Mouse (Mus musculus) midbrain, embryonic 11.5 days (tissue): ENCODE data around the gene St6galnac1. TPM values are rescaled to one million over a fixed set of nuclear protein-coding genes. Genes with fewer than 3 reads are reported as not detected.
"Not testable (repeated sequence)": the region's sequence is repeated elsewhere in the genome, so short reads cannot be mapped to it uniquely, and the experiment has no call there.

Experiments used
- ATAC-seq: fragments of 200-750 bp; cut with Nextera tagmentation; 2 replicates; pipeline ENCODE4 v1.8.0; 2017; ENCODE audit warnings: moderate TSS enrichment, moderate library complexity; ENCODE audit not compliant: low FRiP score
- DNase-seq: peaks from one replicate; pipeline ENCODE4 v3.0.0; 2015; ENCODE audit warnings: low spot score; ENCODE audit errors: missing footprints
- H3K27ac ChIP-seq: fragments of 300-500 bp; sonication (generic); 2 replicates; pipeline ENCODE4 v1.5.1; 2014; ENCODE audit warnings: low read depth, low read length
- H3K27me3 ChIP-seq: fragments of 300-500 bp; sonication (generic); 2 replicates; pipeline ENCODE4 v1.6.1; 2014; ENCODE audit warnings: mild to moderate bottlenecking, low read length, moderate library complexity, mixed read lengths; ENCODE audit not compliant: control insufficient read depth, insufficient read depth
- H3K36me3 ChIP-seq: fragments of 300-500 bp; sonication (generic); 2 replicates; pipeline ENCODE4 v1.6.1; 2014; ENCODE audit warnings: mild to moderate bottlenecking, low read length, moderate library complexity, mixed read lengths; ENCODE audit not compliant: control insufficient read depth, insufficient read depth
- H3K4me1 ChIP-seq: fragments of 300-500 bp; sonication (generic); 2 replicates; pipeline ENCODE4 v1.6.1; 2014; ENCODE audit warnings: low read length; ENCODE audit not compliant: control insufficient read depth, insufficient read depth
- H3K4me2 ChIP-seq: fragments of 300-500 bp; sonication (generic); 2 replicates; pipeline ENCODE4 v1.6.1; 2014; ENCODE audit warnings: mild to moderate bottlenecking, moderate library complexity
- H3K4me3 ChIP-seq: fragments of 300-500 bp; sonication (generic); 2 replicates; pipeline ENCODE4 v1.5.1; 2014; ENCODE audit warnings: low read depth, low read length
- H3K9ac ChIP-seq: fragments of 300-500 bp; sonication (generic); 2 replicates; pipeline ENCODE4 v1.6.1; 2014; ENCODE audit warnings: low read length
- H3K9me3 ChIP-seq: fragments of 300-500 bp; sonication (generic); 2 replicates; pipeline ENCODE4 v1.6.1; 2016; ENCODE audit warnings: low read length; ENCODE audit not compliant: control insufficient read depth
- WGBS: fragments of 180-500 bp; shearing (Covaris S2); extraction: QIAGEN DNeasy Blood & Tissue Kit; methylation state at CpG from one replicate; pipeline ENCODE4 v1.1.7; 2014; 5-methylcytosine and 5-hydroxymethylcytosine counted together
- polyA plus RNA-seq: library from polyadenylated mRNA; unstranded; fragments of >200 nt; fragmentation: Nextera tagmentation; extraction: Ambion mirVana; gene quantifications from 2 replicates; pipeline ENCODE4 v1.2.1, GENCODE M21; 2014

The St6galnac1 gene
- polyA plus RNA-seq = not detected in 2 replicates

DNA sequence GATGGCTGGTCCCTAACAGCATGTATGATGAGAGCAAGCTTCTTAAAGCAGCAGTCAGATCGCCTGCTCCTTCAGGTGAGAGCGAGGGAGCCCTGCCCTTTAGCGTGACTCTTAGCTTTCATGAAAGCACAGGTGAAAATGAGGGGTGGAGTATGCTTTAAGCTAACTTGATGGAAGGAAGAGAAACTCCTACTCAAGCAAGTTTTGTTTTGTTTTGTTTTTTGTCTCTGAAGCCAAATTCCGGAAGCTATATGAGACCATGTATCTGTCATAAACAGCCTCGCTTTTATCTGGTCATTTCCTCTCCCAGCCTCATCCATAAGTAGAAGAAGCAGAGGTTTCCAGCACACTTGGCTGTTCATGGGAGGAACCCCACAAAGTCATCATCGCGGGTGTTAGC is at the start of gene St6galnac1:
St6galnac1 (minus strand) TSS at position 101 of the 400 bp plus-strand sequence.
- Histone ChIP-seq H3K4me1 (no peaks in the 10 kb centered on the region), H3K4me2 (no peak within 1 kb of the TSS), H3K27ac (no peak within 1 kb of the TSS), H3K36me3 (no peaks in the 10 kb centered on the region), H3K4me3 (no peak within 1 kb of the TSS), H3K9ac (no peak within 1 kb of the TSS), H3K27me3 (no peaks in the 10 kb centered on the region), H3K9me3 (no peaks in the 10 kb centered on the region)
- 92% methylated on average over 7 of the region's 7 CpGs for WGBS
- no peak for ATAC-seq
- DNase-seq = no peak

DNA sequence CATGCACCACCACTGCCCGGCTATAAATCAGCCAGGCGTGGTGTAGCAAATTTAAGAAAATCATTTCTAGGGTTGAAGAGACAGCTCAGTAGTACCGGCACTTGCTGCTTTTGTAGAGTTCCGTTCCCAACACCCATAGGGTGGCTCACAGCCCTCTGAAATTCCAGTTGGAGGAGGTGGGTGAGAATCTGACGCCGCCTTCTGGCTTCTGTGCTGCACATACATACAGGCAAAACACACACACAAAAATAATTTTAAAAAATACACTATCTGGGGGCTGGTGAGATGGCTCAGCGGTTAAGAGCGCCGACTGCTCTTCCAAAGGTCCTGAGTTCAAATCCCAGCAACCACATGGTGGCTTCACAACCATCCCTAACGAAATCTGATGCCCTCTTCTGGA is 48.6 kb upstream of the St6galnac1 start:
- not testable (repeated sequence) for ATAC-seq, H3K4me2 ChIP-seq

DNA sequence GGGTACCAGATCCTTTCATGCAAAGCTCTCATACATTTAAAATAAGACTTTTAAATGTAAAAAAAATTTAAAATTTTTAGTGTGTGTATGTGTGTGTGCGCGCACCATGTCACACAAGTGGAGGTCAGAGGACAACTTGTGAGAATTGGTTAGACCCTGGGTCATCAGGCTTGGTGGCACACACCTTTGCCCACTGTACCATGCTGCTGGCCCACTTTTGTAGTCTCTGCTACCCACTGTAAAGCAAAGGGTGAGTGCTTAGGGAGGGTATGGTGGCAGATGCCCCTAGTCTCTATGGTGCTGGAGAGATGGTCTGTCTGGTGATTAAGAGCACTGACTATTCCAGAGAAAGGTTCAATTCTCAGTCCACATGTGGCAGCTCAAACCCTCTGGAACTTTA is 47.9 kb upstream of the St6galnac1 start:
- no peaks in the 10 kb centered on the region for H3K36me3 ChIP-seq
- ATAC-seq (no peak), DNase-seq (no peak)
- no peak overlapping the region for H3K4me3 ChIP-seq
- H3K27me3 ChIP-seq = no peaks in the 10 kb centered on the region
- no peak overlapping the region for H3K9ac ChIP-seq
- no peaks in the 10 kb centered on the region for H3K9me3 ChIP-seq
- H3K4me1 ChIP-seq = peaks cover 35% of the 10 kb centered on the region
- H3K27ac ChIP-seq = no peak overlapping the region
- no peak overlapping the region for H3K4me2 ChIP-seq
- WGBS = 93% methylated on average over 2 of the region's 2 CpGs

More for the DNA sequence above, 48.6 kb upstream of the St6galnac1 start:
- 97% methylated on average over 9 of the region's 10 CpGs for WGBS
- DNase-seq, H3K36me3 ChIP-seq, H3K27me3 ChIP-seq, H3K9ac ChIP-seq, H3K4me3 ChIP-seq, H3K27ac ChIP-seq, H3K9me3 ChIP-seq: not testable (repeated sequence)
- peaks cover 35% of the 10 kb centered on the region for H3K4me1 ChIP-seq

DNA sequence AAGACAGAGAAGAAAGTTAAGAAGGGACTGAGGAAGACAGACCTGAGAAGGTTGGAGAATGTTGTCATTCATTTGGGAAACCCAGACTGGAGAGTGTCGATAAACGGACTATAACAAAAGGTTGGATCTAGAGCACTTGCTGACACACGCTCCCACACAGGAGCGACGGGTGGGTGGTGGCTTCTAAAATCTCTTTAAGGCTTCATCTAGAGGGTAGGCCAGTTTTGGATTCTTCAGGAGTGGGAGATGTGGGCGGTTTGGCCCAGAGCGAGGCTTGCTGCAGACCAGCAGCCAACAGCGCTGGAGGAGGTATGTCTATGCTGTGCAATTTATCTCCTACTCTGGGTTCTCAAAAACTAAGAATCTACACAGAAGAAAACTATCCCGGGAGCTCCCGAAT is 47.3 kb upstream of the St6galnac1 start:
- H3K36me3 ChIP-seq = no peaks in the 10 kb centered on the region
- 85% methylated on average over 10 of the region's 10 CpGs for WGBS
- no peak for DNase-seq
- peaks cover 34% of the 10 kb centered on the region for H3K4me1 ChIP-seq
- no peaks in the 10 kb centered on the region for H3K9me3 ChIP-seq
- no peak overlapping the region for H3K27ac ChIP-seq
- no peak for ATAC-seq
- H3K4me2 ChIP-seq = no peak overlapping the region
- no peak overlapping the region for H3K4me3 ChIP-seq
- H3K9ac ChIP-seq = no peak overlapping the region
- no peaks in the 10 kb centered on the region for H3K27me3 ChIP-seq

DNA sequence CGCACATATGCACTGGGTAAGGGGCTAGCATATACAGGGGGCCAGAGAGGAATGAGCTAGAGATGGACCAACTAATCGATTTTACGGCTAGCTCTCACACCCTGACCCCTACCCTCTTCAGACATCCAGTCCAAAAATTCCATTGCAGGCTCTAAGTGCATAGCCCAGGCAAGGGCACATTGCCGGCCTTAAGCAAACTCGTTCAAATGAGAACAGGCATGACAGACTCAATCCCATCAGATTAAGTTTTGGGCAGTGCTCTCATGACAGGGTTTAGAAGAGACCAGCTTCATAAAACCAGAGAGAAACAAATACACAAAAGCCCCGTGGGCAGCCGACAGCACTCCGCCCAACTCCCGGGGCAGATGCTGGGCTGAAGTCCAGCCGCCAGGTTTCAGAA is 46.9 kb upstream of the St6galnac1 start:
- Histone ChIP-seq H3K9me3 (no peaks in the 10 kb centered on the region), H3K27me3 (no peaks in the 10 kb centered on the region), H3K4me1 (peaks cover 30% of the 10 kb centered on the region), H3K36me3 (no peaks in the 10 kb centered on the region), H3K4me3 (no peak overlapping the region), H3K27ac (no peak overlapping the region), H3K9ac (no peak overlapping the region), H3K4me2 (no peak overlapping the region)
- DNase-seq = no peak
- no peak for ATAC-seq
- WGBS = 57% methylated on average over 10 of the region's 10 CpGs

DNA sequence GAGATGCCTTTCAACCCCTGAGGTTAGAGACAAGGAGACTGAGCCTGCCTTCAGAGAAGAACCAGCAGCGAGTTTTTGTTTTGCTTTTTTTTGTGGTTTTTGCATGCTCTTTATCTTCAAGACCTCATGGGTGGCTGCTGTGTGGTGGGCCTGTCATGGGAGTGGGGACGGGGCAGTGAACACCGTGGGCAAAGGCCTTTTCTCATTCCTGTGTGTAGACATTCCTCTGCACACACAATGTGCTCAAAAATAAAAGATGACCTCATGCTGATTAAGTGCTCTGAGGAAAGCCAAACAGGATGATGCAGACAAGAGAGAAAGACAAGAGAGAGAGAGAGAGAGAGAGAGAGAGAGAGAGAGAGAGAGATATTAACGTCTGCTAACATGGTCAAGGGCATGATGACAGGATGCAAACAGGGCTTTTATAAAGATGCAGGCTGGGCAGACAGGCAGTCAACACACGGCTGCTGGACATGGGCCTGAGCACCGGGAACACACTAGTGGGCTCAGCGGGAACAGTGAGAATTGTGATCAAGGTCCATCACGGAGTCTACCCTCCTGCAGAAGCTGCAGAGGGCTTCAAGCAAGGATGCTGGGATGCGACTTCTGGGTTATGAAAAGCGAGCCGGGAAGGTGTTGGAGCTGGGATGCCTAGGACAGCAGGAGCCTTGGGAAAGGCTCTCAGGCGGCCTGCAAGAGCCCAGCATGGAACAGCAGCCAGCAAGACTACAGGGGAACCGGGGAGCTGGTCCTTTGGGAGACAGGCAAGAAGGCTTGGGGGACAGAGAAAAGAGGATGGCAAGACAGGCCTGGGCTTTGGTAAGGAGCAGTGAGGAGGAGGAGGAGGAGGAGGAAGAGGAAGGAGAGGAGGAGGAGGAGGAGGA is 46.0 kb upstream of the St6galnac1 start:
- H3K27me3 ChIP-seq = no peaks in the 10 kb centered on the region
- H3K4me1 ChIP-seq = peaks cover 22% of the 10 kb centered on the region
- no peak overlapping the region; the same call in 1 of the 2 replicates for H3K9ac ChIP-seq
- H3K9me3 ChIP-seq = no peaks in the 10 kb centered on the region
- H3K27ac ChIP-seq = no peak overlapping the region; the same call in 1 of the 2 replicates
- H3K4me3 ChIP-seq = no peak overlapping the region
- 55% methylated on average over 13 of the region's 13 CpGs for WGBS
- no peak overlapping the region for H3K4me2 ChIP-seq
- DNase-seq = no peak
- H3K36me3 ChIP-seq = no peaks in the 10 kb centered on the region
- ATAC-seq = no peak

DNA sequence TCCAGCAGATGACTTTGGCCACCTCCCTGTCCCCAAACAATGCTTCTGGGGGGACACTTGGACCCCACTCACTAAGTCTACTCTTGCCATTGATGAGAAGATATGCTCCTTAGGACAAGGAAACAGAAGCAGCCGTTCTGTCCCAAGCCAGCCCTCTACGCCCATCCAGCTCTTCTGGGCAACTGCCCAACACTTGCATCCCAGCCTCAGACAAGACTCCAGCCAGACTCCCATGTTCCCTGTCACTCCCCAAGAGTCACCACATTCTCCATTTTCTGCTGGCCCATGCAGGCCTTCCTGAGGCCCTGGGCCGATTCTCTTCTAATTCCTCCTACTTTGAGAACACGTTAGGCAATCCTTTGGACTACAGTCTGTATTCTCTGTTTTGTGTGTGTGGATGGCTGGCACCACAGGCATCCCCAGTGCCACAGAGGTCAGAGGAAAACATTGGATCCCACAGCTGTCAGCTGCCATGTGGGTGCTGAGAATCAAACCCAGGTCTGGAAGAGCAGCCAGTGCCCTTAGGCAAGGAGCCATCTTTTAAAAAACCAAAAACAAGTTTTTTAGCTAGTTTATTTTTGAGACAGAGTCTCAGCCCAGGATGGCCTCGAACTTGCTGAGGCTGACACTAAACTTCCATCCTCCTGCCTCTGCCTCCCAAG is 44.8 kb upstream of the St6galnac1 start:
- peaks cover 22% of the 10 kb centered on the region for H3K4me1 ChIP-seq
- H3K9ac ChIP-seq = no peak overlapping the region
- no peaks in the 10 kb centered on the region for H3K9me3 ChIP-seq
- no peak overlapping the region for H3K27ac ChIP-seq
- no peak overlapping the region for H3K4me2 ChIP-seq
- no peak for DNase-seq
- H3K36me3 ChIP-seq = no peaks in the 10 kb centered on the region
- WGBS = 93% methylated on average over 5 of the region's 5 CpGs
- no peak overlapping the region for H3K4me3 ChIP-seq
- no peaks in the 10 kb centered on the region for H3K27me3 ChIP-seq
- ATAC-seq = no peak

DNA sequence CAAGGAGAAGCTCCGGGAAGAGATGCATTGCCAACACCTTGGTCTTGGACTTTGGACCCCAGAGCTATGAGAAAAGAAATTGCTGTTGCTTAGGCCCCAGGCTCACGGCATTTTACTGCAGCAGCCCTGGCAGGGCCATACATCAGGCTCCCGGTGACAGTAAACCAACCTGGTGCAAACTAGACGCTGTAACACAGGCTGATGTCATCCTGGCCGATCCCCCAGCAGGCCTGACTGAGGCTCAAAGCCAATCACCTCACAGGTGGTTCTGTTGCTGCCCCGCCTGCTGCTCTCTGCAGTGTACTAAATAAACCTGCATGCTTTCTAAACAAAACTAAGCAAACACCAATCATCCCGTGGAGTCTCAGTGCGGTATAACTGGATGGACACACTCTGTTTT is 43.4 kb upstream of the St6galnac1 start:
- Histone ChIP-seq H3K4me3 (no peak overlapping the region), H3K4me1 (peaks cover 33% of the 10 kb centered on the region), H3K27ac (no peak overlapping the region), H3K4me2 (no peak overlapping the region), H3K27me3 (no peaks in the 10 kb centered on the region), H3K36me3 (no peaks in the 10 kb centered on the region), H3K9ac (no peak overlapping the region), H3K9me3 (no peaks in the 10 kb centered on the region)
- 80% methylated on average over 8 of the region's 8 CpGs for WGBS
- no peak for DNase-seq
- ATAC-seq = no peak

DNA sequence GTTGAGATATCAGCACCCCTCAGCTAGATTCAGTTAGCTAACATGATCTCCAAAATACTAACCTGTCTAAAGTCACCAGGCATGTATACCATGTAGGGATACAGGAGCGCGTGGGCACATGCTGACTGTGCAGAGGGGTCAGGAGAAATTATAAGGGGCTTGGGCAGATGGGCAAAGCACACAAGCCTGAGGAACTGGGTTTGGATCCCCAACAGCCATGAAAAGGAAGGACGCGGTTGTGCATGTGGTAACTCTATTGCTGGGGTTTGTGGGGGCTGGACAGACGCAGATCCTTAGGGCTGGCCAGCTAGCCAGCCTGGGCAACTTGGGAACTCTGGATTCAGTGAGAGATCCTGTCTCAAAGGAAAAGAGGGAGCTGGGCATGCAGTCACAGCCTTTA is 42.3 kb upstream of the St6galnac1 start:
- Histone ChIP-seq H3K4me3 (no peak overlapping the region), H3K27ac (no peak overlapping the region), H3K36me3 (no peaks in the 10 kb centered on the region), H3K9me3 (no peaks in the 10 kb centered on the region), H3K9ac (no peak overlapping the region), H3K4me2 (no peak overlapping the region), H3K27me3 (no peaks in the 10 kb centered on the region), H3K4me1 (peaks cover 43% of the 10 kb centered on the region)
- WGBS = 94% methylated on average over 5 of the region's 5 CpGs
- ATAC-seq = no peak
- no peak for DNase-seq
